8 mouse cellular contexts compared by ENCODE assay signal in the genomic region with DNA sequence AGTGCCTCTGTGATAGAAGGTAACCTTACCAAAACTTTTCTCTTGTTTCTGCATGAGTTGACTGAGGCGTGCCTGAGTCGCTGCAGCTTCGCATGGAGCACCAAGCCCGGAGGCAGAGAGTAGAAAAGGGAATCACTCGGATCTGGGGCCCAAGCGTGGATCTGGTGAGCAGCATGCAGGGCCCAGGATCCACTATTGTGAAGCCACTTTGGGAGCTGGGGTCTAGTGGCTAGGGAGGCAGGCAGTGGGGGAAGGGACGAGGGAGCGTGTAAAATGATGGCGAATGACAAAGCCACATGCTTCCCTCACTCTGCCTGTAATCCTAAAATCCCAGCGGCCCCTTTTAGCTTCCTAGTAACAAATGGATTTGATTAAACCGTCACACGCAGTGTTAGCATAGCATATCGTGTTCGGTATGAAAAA.
DNase-seq lines count a peak whose midpoint lies in the region; ATAC-seq lines count a peak whose summit lies in the region.

No protein-coding gene starts in this region.

- H3K9me3 ChIP-seq in lung, embryonic 15.5 days = no peaks in the 10 kb centered on the region
- no peaks in the 10 kb centered on the region for H3K9me3 ChIP-seq in limb, embryonic 13.5 days
- H3K9me3 ChIP-seq in stomach, embryonic 15.5 days = no peaks in the 10 kb centered on the region

- no peak overlapping the region for H3K9ac ChIP-seq in lung, embryonic 15.5 days
- peak overlapping the region; percentile 35; the same call in 1 of the 2 replicates for H3K9ac ChIP-seq in limb, embryonic 13.5 days
- H3K9ac ChIP-seq in stomach, embryonic 15.5 days = no peak overlapping the region

- H3K4me3 ChIP-seq in lung, embryonic 15.5 days = peak overlapping the region; percentile 40
- peak overlapping the region; percentile 41 for H3K4me3 ChIP-seq in limb, embryonic 13.5 days
- H3K4me3 ChIP-seq in stomach, embryonic 15.5 days (replicated peaks) = peak overlapping the region; percentile 37

- no peak overlapping the region for H3K27ac ChIP-seq in lung, embryonic 15.5 days
- no peak overlapping the region for H3K27ac ChIP-seq in limb, embryonic 13.5 days
- no peak overlapping the region for H3K27ac ChIP-seq in stomach, embryonic 15.5 days

- WGBS in lung, embryonic 15.5 days = 6% methylated on average over 14 of the region's 14 CpGs
- WGBS in limb, embryonic 13.5 days = 1% methylated on average over 14 of the region's 14 CpGs
- 2% methylated on average over 14 of the region's 14 CpGs for WGBS in stomach, embryonic 15.5 days

- ATAC-seq in lung, embryonic 15.5 days (ENCODE audit: borderline replicate concordance, extremely low read depth, low FRiP score, low TSS enrichment) = 0 out of 2 replicates have a peak, but pooled peaks have one; percentile 13
- ATAC-seq in limb, embryonic 13.5 days (ENCODE audit: low FRiP score, low read depth) = peak; percentile 79
- peak; percentile 12; the same call in 1 of the 2 replicates for ATAC-seq in stomach, embryonic 15.5 days (ENCODE audit: insufficient read depth, low FRiP score, low read depth)
- ATAC-seq in megakaryocyte progenitor cell, adult 5-6 weeks (replicated peaks; ENCODE audit: poor library complexity) = no peak

- H3K36me3 ChIP-seq in lung, embryonic 15.5 days = no peaks in the 10 kb centered on the region
- H3K36me3 ChIP-seq in limb, embryonic 13.5 days = no peaks in the 10 kb centered on the region
- no peaks in the 10 kb centered on the region for H3K36me3 ChIP-seq in stomach, embryonic 15.5 days

- H3K4me1 ChIP-seq in lung, embryonic 15.5 days = peaks cover 31% of the 10 kb centered on the region
- peaks cover 28% of the 10 kb centered on the region for H3K4me1 ChIP-seq in limb, embryonic 13.5 days
- H3K4me1 ChIP-seq in stomach, embryonic 15.5 days = no peaks in the 10 kb centered on the region; the same call in 1 of the 2 replicates

- peak; percentile 3 for DNase-seq in adrenal gland, adult 2 months
- DNase-seq in adrenal gland, postnatal 25 days = no peak
- DNase-seq in lung, adult 18-20 months = no peak
- DNase-seq in kidney, postnatal 14 days = no peak

- peaks cover 8% of the 10 kb centered on the region for H3K27me3 ChIP-seq in lung, embryonic 15.5 days
- H3K27me3 ChIP-seq in limb, embryonic 13.5 days = peaks cover 53% of the 10 kb centered on the region
- H3K27me3 ChIP-seq in stomach, embryonic 15.5 days (replicated peaks) = no peaks in the 10 kb centered on the region

- H3K4me2 ChIP-seq in lung, embryonic 15.5 days = peak overlapping the region; percentile 76
- H3K4me2 ChIP-seq in limb, embryonic 13.5 days (replicated peaks) = peak overlapping the region; percentile 72
- peak overlapping the region; percentile 75 for H3K4me2 ChIP-seq in stomach, embryonic 15.5 days
